Mouse (Mus musculus) spleen, adult 18-20 months (tissue): Measurements from ENCODE around the gene Lrrc7.

Experiments used
- DNase-seq, 2 experiments: peaks; one replicate each; pipeline ENCODE4 v3.0.0; 2022; ENCODE audit warnings: mixed read lengths in 2 of 2

Lrrc7 gene

GRCm38 (mm10) chr3:158362091-158362490 lies 199.9 kb downstream of the Lrrc7 start:
- DNase-seq: no peak

DNA sequence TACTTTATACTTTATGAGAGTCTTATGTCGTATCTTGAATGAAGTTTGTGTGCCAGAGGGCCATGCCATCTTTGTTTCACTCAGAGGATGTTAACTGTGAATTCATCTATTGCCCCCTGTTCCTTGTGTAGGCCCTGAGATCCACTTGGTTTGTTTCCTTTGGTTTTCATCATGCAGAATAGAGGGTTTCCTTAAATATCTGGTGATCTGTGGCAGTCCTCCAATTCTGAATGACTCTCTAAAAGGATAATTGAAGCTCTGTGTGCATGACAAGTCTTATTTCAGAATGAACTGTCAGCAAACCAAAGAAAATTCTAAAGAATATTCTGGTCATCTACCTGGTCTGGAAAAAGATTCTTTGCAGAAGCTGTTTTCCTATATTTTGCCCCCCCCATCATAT lies 205.3 kb downstream of the Lrrc7 start:
- DNase-seq: no peak

GRCm38 (mm10) chr3:158356194-158356593 lies 205.8 kb downstream of the Lrrc7 start:
- no peak for DNase-seq

DNA sequence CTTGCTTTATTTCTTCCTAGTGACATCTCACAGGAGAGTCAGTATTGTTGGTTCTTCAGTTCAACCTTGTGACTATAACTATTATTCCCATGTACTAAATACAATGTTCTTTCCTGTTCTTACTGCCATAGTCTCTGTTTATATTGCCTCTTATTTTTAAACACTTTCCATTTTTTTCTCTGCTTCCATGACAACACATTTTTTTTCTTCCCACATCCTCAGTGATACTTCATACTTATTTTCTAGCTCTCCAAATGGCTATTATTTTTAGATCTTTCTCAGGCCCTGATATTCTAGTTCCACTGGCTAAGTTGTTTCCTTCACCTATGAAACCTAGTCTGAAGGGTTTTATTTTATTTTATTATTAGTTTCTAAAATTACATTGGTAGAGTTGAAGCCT lies 221.2 kb downstream of the Lrrc7 start:
- no peak for DNase-seq

- no peak for DNase-seq
Observed at GRCm38 (mm10) chr3:158330085-158330484, 231.9 kb downstream of the Lrrc7 start.

DNA sequence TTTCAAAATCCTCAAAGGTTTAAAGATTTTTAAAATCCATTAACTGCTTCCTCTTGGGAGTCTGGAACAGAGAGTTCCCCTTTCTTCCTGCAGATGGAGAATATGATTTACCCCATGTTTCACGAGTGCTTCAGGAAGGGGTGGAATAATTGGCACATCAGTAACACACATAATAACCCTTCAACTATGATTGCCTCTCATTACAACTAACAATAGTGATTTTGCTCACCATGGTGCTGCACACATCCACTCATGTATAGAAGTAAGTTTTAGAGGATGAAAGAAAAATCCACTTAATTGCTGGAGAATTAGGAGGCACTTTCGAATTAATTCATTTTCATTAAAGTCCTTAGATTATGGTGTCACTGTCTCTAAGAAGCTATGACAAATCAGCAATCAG lies 251.6 kb downstream of the Lrrc7 start:
- DNase-seq: no peak

- DNase-seq: no peak
Observed at GRCm38 (mm10) chr3:158307415-158307814, 254.6 kb downstream of the Lrrc7 start.

DNA sequence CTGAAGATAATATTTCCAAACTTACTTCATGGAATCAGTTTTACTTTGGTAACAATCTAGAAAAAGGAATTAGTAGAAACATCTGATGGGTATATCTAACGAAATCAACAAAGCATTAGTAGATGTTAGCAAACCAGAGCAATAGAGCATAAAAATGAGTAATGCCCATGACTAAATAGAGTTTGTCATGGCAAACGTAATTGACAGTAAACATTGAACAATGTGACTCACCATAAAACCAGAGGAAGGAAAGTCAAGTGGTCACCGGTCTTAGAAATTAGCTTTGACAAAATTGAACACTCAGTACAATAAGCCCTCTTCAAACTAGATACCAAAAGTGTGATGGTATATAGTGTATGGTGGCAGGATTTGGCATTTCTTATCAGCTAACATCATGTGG lies 263.3 kb downstream of the Lrrc7 start:
- DNase-seq: no peak

DNA sequence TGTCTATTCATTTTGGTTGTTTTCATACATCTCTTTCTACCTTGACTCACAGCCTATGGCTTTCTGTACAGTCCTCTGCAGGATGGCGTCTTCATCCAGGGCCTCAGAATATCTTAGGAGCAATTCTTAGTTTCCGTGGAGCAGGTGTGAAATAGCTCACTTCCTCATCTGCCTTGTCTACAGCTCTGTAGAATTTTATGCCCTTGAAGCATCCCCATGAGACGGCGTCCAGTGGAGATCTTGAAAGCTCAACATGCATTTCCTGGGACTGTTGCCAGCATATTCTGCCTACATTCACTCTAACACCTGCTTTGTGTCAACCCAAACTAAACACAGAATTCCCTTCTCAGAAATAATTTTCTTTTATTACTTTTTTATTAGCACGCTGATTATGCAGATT lies 267.0 kb downstream of the Lrrc7 start:
- DNase-seq: no peak

- no peak for DNase-seq
Observed at GRCm38 (mm10) chr3:158284431-158284830, 277.6 kb downstream of the Lrrc7 start.

DNA sequence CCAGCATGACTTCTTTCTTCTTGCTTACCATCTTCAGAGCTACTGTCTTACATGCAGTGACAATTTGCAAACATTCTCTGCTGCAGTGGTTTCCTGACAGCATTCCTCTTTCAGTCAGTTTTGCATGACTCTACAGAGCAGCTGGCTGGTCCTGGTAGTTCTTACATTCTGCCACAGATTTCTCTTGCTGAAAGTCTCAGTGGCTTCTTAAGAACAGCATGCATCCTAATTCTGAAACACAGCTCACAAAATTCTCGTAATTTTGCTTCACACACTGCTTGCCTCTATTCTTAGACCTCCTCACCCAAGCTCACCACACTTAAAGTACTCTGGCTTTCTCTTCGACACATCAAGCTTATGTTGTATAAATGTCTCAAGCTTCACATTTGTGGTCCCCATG lies 283.4 kb downstream of the Lrrc7 start:
- no peak for DNase-seq

- no peak for DNase-seq
Observed at GRCm38 (mm10) chr3:158272700-158273099, 289.3 kb downstream of the Lrrc7 start.

- no peak for DNase-seq
Observed at GRCm38 (mm10) chr3:158270887-158271286, 291.1 kb downstream of the Lrrc7 start.

DNA sequence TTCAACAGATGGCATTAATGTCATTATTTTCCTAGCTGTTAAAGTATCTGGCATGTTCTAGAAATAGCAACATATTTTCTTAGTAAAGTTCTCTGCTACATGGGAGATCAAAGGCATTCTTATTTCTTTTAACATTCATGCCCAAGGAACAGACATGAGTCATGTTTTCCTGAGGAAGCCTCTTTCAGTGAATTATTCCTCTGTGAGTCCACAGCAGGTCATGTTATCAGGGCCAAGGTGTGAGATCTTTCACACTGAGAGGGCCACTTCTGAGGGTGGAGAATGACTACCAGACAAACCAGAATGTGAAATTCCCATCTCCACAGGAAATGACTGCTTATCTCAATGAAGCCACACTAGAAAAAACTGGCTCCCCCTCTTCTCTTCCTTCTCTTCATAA lies 309.4 kb downstream of the Lrrc7 start:
- no peak for DNase-seq

GRCm38 (mm10) chr3:158247672-158248071 lies 314.3 kb downstream of the Lrrc7 start:
- DNase-seq: no peak

GRCm38 (mm10) chr3:158210657-158211056 lies 351.4 kb downstream of the Lrrc7 start:
- DNase-seq: no peak

DNA sequence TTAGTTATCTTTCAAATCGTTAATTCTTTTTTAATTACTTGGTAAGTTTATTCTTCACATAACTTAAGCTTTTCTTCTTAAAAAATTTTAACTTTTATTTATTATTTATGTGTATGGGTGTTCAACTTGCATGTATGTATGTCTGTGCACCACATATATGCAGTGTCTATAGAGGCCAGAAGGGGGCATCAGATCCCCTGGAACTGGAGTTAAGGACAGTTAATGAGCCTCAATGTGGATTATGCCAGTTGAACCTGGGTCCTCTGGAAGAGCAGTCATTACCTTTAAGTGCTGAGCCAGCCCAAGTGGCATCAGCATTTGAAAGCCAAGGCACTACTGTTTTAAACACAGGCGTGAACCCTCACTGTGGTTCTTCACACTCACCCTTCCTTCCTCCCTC lies 352.0 kb downstream of the Lrrc7 start:
- no peak for DNase-seq

DNA sequence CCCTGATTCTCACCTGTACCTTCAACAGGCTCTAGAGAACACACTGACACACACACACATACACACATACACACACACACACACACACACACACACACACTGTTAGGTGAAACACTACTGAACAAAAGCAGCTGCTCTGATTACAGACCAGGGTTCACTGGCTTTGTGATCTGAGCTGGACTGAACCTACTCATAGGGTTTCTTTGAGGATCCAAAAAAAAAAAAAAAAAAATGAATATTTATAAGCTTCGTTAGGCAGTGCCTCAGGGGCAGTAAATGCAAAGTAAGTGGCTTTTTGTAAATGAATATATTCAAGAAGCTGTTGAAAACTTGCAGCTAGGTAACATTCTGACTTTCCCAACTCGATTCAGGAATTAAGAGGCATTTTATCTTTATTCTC lies 354.2 kb downstream of the Lrrc7 start:
- no peak for DNase-seq

GRCm38 (mm10) chr3:158202776-158203175 lies 359.2 kb downstream of the Lrrc7 start:
- DNase-seq: no peak

DNA sequence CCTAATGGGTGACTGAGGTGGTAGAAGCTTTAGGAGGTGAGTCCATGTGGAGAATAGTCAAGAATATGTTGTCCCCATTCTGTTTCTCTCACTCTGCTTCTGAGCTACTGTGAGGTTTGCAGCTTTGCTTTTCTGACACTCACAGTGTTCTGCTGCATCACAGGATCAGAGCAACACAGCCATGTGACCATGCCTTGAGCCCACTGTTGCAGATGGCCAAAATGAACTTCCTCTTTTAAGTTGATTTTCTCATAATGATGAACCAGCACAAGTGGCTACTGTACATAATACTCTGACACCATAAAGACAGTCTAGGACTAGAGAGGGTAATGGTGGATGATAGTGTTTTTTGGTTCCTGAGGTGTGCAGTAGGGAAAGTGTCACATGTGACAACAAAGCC lies 366.6 kb downstream of the Lrrc7 start:
- DNase-seq: no peak

DNA sequence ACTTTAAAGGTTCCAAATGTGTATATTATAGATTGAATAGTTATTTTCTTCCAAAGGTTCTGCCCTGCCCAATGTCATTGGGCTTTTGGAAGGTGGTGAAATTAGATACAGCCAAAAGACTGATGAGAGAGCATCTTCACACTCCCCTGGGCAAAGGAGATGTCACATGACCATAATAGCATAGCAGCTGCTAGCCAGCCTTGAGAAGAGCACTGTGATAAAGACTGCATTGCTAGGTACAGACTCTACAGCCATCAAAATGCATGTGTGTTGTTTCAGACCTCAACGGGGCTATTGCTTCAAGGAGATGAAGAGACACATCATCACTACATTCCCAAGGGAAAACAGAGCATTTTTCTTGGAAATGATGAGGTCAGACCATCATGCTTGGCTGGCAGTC lies 368.8 kb downstream of the Lrrc7 start:
- no peak for DNase-seq

DNA sequence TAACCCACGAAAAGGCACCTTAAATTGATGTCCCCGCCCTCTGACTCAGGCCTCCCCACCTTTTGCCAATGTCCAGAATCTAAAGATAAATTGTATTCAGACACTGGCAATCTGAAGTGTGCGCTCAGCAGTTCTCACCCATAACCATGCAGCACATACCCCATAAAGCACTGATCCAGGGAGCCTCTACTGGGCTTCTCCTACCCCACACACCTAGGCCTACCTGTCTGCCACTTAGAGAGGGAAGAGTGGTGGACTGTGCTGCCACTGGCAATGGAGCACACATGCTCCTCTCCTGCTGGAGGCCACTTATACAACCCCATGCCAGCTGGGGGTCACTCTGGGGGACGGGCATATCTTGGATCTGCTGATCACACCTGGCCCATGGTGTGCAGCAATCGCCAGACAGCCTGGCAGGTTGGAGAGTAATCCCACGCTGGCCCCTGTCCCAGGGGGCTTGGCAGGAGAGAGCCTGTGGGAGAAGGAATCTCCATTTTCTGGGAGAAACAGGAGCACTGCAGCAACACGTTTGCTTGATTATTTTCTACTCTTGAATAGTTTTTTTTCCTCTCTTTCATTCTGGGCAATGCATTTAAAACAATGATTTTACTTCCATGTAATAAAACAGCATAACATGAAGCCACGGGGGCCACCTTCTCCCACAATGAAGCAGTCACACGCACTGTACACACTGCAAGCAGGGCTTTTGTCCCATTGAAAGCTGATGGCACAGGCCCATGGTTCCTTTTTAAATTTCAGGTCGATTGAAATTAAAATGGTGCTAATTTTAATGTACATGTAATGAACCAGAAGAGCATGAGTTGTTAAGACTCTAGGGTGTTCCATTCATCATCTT lies 386.9 kb downstream of the Lrrc7 start:
- no peak for DNase-seq

- DNase-seq: no peak
Observed at GRCm38 (mm10) chr3:158169180-158169579, 392.8 kb downstream of the Lrrc7 start.

DNA sequence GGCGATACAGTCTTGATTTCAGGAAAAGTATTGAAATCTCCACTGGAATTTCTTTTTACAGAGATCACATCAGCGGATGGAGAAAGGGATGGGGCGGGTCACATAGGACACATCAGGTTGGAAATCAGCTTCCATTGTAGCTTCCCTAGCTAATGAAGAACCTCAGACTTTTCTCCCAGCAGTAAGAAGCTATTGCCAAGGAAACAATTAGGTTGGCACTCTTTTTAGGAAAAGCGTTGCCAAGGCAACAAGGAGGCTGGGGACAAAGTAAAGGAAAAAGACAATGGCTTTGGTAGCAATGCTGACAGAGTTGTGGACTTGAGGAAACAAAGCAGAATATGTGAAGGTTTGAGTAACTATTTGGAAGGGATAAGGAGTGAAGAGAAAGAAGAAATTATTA lies 393.6 kb downstream of the Lrrc7 start:
- no peak for DNase-seq

GRCm38 (mm10) chr3:158165004-158165403 lies 397.0 kb downstream of the Lrrc7 start:
- DNase-seq: no peak
